Mouse (Mus musculus) erythroblast, embryonic 14.5 days (primary cell): ENCODE measurements around the gene Apom. TPM values are rescaled to one million over a fixed set of nuclear protein-coding genes. Genes with fewer than 3 reads are reported as not detected.

ENCODE experiments used
- H3K27me3 ChIP-seq: 2 replicates; pipeline ENCODE4 v1.6.1; 2012; ENCODE audit warnings: inconsistent platforms; ENCODE audit not compliant: control insufficient read depth
- H3K36me3 ChIP-seq: 2 replicates; pipeline ENCODE4 v1.6.1; 2012; ENCODE audit warnings: mild to moderate bottlenecking, inconsistent platforms; ENCODE audit not compliant: control insufficient read depth
- H3K4me1 ChIP-seq: 2 replicates; pipeline ENCODE4 v1.6.1; 2012; ENCODE audit warnings: inconsistent platforms; ENCODE audit not compliant: control insufficient read depth
- H3K4me3 ChIP-seq: replicated peaks from 2 replicates; pipeline ENCODE3; 2012; ENCODE audit warnings: moderate library complexity, mild to moderate bottlenecking, inconsistent platforms
- H3K9me3 ChIP-seq: 2 replicates; pipeline ENCODE4 v1.6.1; 2012; ENCODE audit warnings: low read length, inconsistent platforms, mixed read lengths; ENCODE audit not compliant: control insufficient read depth
- GATA1 ChIP-seq: IDR thresholded peaks from 2 replicates; pipeline ENCODE4 v1.6.1; 2012; ENCODE audit warnings: low read length, inconsistent platforms, mixed read lengths
- TAL1 ChIP-seq: IDR thresholded peaks from 3 replicates; pipeline ENCODE4 v1.6.1; 2012; ENCODE audit warnings: low read length, inconsistent platforms, mixed read lengths
- polyA plus RNA-seq: library from polyadenylated mRNA; stranded (reverse); fragments of >175 nt; gene quantifications from 2 replicates; pipeline ENCODE4 v1.2.3, GENCODE M21; 2012

The Apom gene
- polyA plus RNA-seq, 1 experiment = 0.10 TPM

DNA sequence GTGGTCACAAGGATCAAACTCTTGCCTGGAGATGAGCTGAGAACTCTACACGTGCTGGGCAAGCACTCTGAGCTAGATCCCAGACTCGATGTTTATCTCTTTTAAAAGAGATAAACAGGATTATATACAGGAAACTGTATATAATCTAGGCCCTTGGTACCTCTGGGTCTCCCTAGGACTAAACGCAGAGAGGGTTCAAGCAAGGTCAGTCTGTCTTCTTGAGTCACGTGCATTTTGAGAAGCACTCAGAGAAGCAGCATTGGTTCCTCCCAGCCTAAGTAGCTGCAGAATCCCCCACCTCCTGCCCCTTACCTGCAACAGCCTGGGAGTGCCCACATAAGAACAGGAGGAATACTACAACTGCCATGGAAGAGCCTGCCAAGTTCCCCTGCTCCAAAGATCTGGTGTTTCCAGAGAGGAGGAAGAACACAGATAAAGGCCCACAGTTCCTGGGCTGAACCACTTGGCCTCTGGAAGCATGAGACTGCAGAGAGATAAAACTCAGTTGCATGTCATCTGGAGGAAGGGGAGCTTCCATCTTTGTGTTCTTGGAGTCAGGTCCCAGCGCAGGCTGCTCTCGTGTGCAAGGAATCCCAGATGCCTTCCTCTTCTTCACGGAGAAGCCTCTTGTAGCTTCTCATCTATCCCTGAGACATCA lies 46.5 kb downstream of the Apom start, which contains the start of gene Ly6g6f:
TSS of gene Ly6g6f (minus strand) at position 403 of the 658 bp plus-strand sequence.
- Histone ChIP-seq H3K9me3 (no peaks in the 10 kb centered on the region), H3K36me3 (peaks cover 3% of the 10 kb centered on the region), H3K4me3 (no peak within 1 kb of the TSS), H3K27me3 (no peaks in the 10 kb centered on the region), H3K4me1 (peaks cover 38% of the 10 kb centered on the region)
- TF ChIP-seq TAL1 (no peak), GATA1 (no peak)

DNA sequence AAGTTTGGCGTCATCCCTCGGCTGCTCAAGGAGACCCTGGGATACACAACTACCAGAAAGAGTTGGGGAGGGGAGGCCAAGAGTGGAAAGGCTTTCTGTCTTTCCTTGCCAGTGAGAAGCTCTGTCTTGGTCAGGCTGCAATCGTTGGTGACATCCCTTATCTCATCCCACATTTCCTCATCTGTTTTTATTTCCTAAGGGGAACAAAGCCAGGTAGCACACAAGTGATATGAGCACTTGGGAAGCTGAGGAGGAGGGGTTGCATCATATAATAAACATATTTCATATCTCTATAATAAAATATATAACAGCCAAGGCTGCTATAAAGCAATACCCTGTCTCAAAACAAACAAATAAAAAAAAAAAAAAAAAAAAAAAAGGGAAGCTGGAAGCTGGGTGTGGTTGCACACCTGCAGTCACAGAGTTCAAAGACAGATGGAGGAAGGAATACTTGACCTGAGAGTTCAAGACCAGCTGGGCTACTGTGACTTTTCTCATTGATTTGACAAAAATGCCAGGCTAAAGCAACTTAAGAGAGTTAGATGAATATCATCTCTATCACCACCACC lies 47.8 kb downstream of the Apom start:
- H3K4me1 ChIP-seq = peaks cover 42% of the 10 kb centered on the region
- H3K36me3 ChIP-seq = no peaks in the 10 kb centered on the region
- H3K27me3 ChIP-seq = no peaks in the 10 kb centered on the region
- TF ChIP-seq GATA1 (no peak), TAL1 (no peak)
- H3K9me3 ChIP-seq = no peaks in the 10 kb centered on the region
- no peak overlapping the region for H3K4me3 ChIP-seq

GRCm38 (mm10) chr17:35082841-35083576 lies 48.8 kb downstream of the Apom start:
- Histone ChIP-seq H3K4me1 (peaks cover 47% of the 10 kb centered on the region), H3K27me3 (peaks cover 5% of the 10 kb centered on the region), H3K9me3 (no peaks in the 10 kb centered on the region), H3K36me3 (no peaks in the 10 kb centered on the region), H3K4me3 (no peak overlapping the region)
- TF ChIP-seq TAL1 = no peak
- no peak for TF ChIP-seq GATA1

- no peak for TF ChIP-seq GATA1
- no peak for TF ChIP-seq TAL1
- peaks cover 24% of the 10 kb centered on the region for H3K27me3 ChIP-seq
- H3K4me1 ChIP-seq = peaks cover 59% of the 10 kb centered on the region
- H3K36me3 ChIP-seq = no peaks in the 10 kb centered on the region
- H3K9me3 ChIP-seq = no peaks in the 10 kb centered on the region
- H3K4me3 ChIP-seq = no peak overlapping the region
Observed at GRCm38 (mm10) chr17:35080710-35081109, 51.1 kb downstream of the Apom start.

DNA sequence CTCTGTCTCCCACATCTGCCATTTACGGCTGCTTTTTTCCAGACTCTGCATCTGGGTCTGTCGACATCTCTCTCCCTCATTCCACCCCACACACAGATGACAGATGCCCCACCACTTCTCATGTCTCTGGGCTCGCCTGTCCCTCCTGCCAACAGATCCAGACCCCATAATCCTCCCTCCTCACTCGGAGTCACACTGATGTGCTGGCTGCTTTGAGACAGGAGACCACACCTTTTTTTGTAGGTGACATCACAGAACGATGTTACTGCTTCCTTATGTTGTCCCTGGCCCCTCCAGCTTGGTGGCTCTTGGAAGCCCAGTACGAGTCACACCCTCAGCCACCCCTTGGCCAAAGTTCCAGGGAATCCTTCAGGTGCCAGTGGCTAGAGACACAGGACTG lies 51.6 kb downstream of the Apom start:
- peaks cover 27% of the 10 kb centered on the region for H3K27me3 ChIP-seq
- H3K36me3 ChIP-seq = no peaks in the 10 kb centered on the region
- TF ChIP-seq GATA1 = no peak
- no peak for TF ChIP-seq TAL1
- H3K9me3 ChIP-seq = peaks cover 2% of the 10 kb centered on the region
- H3K4me3 ChIP-seq = peak overlapping the region; percentile 59
- peaks cover 54% of the 10 kb centered on the region for H3K4me1 ChIP-seq

DNA sequence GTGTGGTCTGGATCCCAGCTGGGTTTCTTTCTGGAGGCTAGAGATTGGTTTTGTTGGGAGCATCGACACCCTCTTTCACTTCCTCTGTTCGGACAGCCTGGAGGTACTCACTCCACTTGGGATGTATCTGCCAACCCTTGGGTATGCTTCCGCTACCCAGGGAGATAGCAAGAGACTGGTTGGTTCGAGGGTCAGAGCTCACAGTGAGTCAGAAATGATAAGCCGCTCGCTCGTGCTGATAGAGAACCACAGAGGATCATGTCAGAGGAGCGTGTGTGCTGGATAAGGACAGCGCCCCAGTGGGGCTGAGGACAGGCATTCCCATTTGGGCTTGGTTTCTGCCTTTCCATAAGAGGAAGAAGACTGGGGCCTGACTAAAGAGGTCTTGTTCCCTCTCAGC lies 52.1 kb downstream of the Apom start:
- TF ChIP-seq GATA1 (peak; percentile 67), TAL1 (no peak)
- Histone ChIP-seq H3K4me3 (peak overlapping the region; percentile 59), H3K27me3 (peaks cover 30% of the 10 kb centered on the region), H3K9me3 (peaks cover 2% of the 10 kb centered on the region), H3K4me1 (peaks cover 50% of the 10 kb centered on the region), H3K36me3 (no peaks in the 10 kb centered on the region)

Other genes with a start within 250 kb of the Apom start
- 0.13 and 0.17 TPM in 2 replicates for gene C2, start 233.8 kb downstream of the Apom start, polyA plus RNA-seq
- gene Ehmt2, start 233.6 kb downstream of the Apom start, polyA plus RNA-seq = 6.2 and 6.4 TPM in 2 replicates
- not detected in 2 replicates for gene Slc44a4, start 217.6 kb downstream of the Apom start, polyA plus RNA-seq
- gene Neu1, start 200.8 kb downstream of the Apom start, polyA plus RNA-seq = 0.31 and 0.38 TPM in 2 replicates
- gene Hspa1b, start 172.8 kb downstream of the Apom start, polyA plus RNA-seq = 408 and 454 TPM in 2 replicates
- not detected in 2 replicates for gene Gm20481, start 162.1 kb downstream of the Apom start, polyA plus RNA-seq
- gene Hspa1a, start 159.9 kb downstream of the Apom start, polyA plus RNA-seq = 195 and 214 TPM in 2 replicates
- gene Hspa1l, start 159.3 kb downstream of the Apom start, polyA plus RNA-seq = 0.04 TPM in 1 of 2 replicates, not detected in the other
- gene Lsm2, start 150.2 kb downstream of the Apom start, polyA plus RNA-seq = 15.9 and 21.4 TPM in 2 replicates
- 41.7 and 44.9 TPM in 2 replicates for gene Vars, start 131.1 kb downstream of the Apom start, polyA plus RNA-seq
- gene Vwa7, start 115.5 kb downstream of the Apom start, polyA plus RNA-seq = 0.01 TPM in 2 replicates
- gene Sapcd1, start 104.0 kb downstream of the Apom start, polyA plus RNA-seq = 0.87 and 0.97 TPM in 2 replicates
- gene Msh5, start 85.3 kb downstream of the Apom start, polyA plus RNA-seq = 0.90 and 1.3 TPM in 2 replicates
- 5.1 and 6.0 TPM in 2 replicates for gene Clic1, start 82.1 kb downstream of the Apom start, polyA plus RNA-seq
- gene Ddah2, start 73.0 kb downstream of the Apom start, polyA plus RNA-seq = 0.78 and 0.92 TPM in 2 replicates
- not detected in 2 replicates for gene Ly6g6c, start 66.7 kb downstream of the Apom start, polyA plus RNA-seq
- gene Mpig6b, start 65.9 kb downstream of the Apom start, polyA plus RNA-seq = 0.05 TPM in 1 of 2 replicates, not detected in the other
- gene Ly6g6e, start 55.1 kb downstream of the Apom start, polyA plus RNA-seq = not detected in 2 replicates
- not detected in 2 replicates for gene Ly6g6d, start 54.0 kb downstream of the Apom start, polyA plus RNA-seq
- 0.07 and 0.08 TPM in 2 replicates for gene Ly6g6f, start 46.4 kb downstream of the Apom start, polyA plus RNA-seq
- gene Abhd16a, start 42.8 kb downstream of the Apom start, polyA plus RNA-seq = 10.1 and 10.3 TPM in 2 replicates
- gene Ly6g5c, start 23.8 kb downstream of the Apom start, polyA plus RNA-seq = not detected in 2 replicates
- 0.03 TPM in 1 of 2 replicates, not detected in the other for gene Ly6g5b, start 16.6 kb downstream of the Apom start, polyA plus RNA-seq
- gene Gpank1, start 10.6 kb downstream of the Apom start, polyA plus RNA-seq = 11.0 and 12.4 TPM in 2 replicates
- gene Csnk2b, start 10.0 kb downstream of the Apom start, polyA plus RNA-seq = 10.2 and 11.2 TPM in 2 replicates
- 0.27 and 0.48 TPM in 2 replicates for gene D17H6S53E, start 5.7 kb downstream of the Apom start, polyA plus RNA-seq
- 88.8 and 102 TPM in 2 replicates for gene Bag6, start 3.1 kb upstream of the Apom start, polyA plus RNA-seq
- 70.4 and 133 TPM in 2 replicates for gene Prrc2a, start 32.8 kb upstream of the Apom start, polyA plus RNA-seq
- 0.27 TPM in 1 of 2 replicates, not detected in the other for gene Aif1, start 44.0 kb upstream of the Apom start, polyA plus RNA-seq
- gene Lst1, start 56.4 kb upstream of the Apom start, polyA plus RNA-seq = not detected in 2 replicates
- gene Ltb, start 62.4 kb upstream of the Apom start, polyA plus RNA-seq = 0.07 and 0.08 TPM in 2 replicates
- 0.07 and 0.09 TPM in 2 replicates for gene Tnf, start 70.0 kb upstream of the Apom start, polyA plus RNA-seq
- gene Lta, start 73.3 kb upstream of the Apom start, polyA plus RNA-seq = 0.03 TPM in 1 of 2 replicates, not detected in the other
- gene Gm16181, start 88.8 kb upstream of the Apom start, polyA plus RNA-seq = not detected in 2 replicates
- 0.04 and 0.37 TPM in 2 replicates for gene Atp6v1g2, start 101.6 kb upstream of the Apom start, polyA plus RNA-seq
- gene Nfkbil1, start 103.7 kb upstream of the Apom start, polyA plus RNA-seq = 1.6 TPM in 2 replicates
- gene Ddx39b, start 109.7 kb upstream of the Apom start, polyA plus RNA-seq = 18.8 and 20.8 TPM in 2 replicates
- gene H2-D1, start 130.7 kb upstream of the Apom start, polyA plus RNA-seq = 2.4 and 2.7 TPM in 2 replicates
- not detected in 2 replicates for gene H2-Q1, start 188.4 kb upstream of the Apom start, polyA plus RNA-seq
- not detected in 2 replicates for gene H2-Q2, start 210.2 kb upstream of the Apom start, polyA plus RNA-seq
- gene H2-Q4, start 247.6 kb upstream of the Apom start, polyA plus RNA-seq = 0.50 and 0.56 TPM in 2 replicates